9 mouse cellular contexts compared by ENCODE assay signal in genomic region chr16:38091041-38091440, GRCm38 (mm10). TPM values are rescaled to one million over a fixed set of nuclear protein-coding genes. Genes with fewer than 3 reads are reported as not detected.
A peak's percentile ranks its signal among the peaks of the same experiment; 100 is the strongest.
DNase-seq lines count a peak whose midpoint lies in the region; ATAC-seq and TF ChIP-seq lines count a peak whose summit lies in the region.
"Had no signal": no experiment of that assay in that cellular context is flagged by ENCODE, and none has a peak within 500 bp of the region (broad histone marks: within the 10 kb centered on the region; RNA-seq: fewer than 3 reads in every experiment).

No protein-coding gene starts in this region.

- H3K9ac ChIP-seq in lung, embryonic 14.5 days = peak overlapping the region; percentile 97
- peak overlapping the region; percentile 92 for H3K9ac ChIP-seq in embryonic facial prominence, embryonic 13.5 days
- H3K9ac ChIP-seq in neural tube, embryonic 15.5 days (replicated peaks) = peak overlapping the region; percentile 99

- DNase-seq in lung, embryonic 14.5 days = peak; percentile 24
- DNase-seq in lung, postnatal 25 days (ENCODE audit: low spot score) = no peak
- DNase-seq in limb, embryonic 10.5 days (ENCODE audit: low spot score) = no peak
- DNase-seq in MN1 (ENCODE audit: low spot score) = no peak
- no peak for DNase-seq in left cerebral cortex, adult 8-10 months (ENCODE audit: low spot score in 2 of 2)
- no peak for DNase-seq in ovary, adult 18-20 months (ENCODE audit: low spot score)
- DNase-seq: spleen, adult 18-20 months had no signal

- under 1% methylated on average over 5 of the region's 5 CpGs for WGBS in lung, embryonic 14.5 days
- under 1% methylated on average over 5 of the region's 5 CpGs for WGBS in embryonic facial prominence, embryonic 13.5 days
- WGBS in limb, embryonic 10.5 days = 0% methylated on average over 5 of the region's 5 CpGs
- WGBS in neural tube, embryonic 15.5 days = under 1% methylated on average over 5 of the region's 5 CpGs

- no peaks in the 10 kb centered on the region for H3K27me3 ChIP-seq in lung, embryonic 14.5 days (ENCODE audit: insufficient read depth, low read length)
- H3K27me3 ChIP-seq in embryonic facial prominence, embryonic 13.5 days = no peaks in the 10 kb centered on the region
- H3K27me3 ChIP-seq in limb, embryonic 10.5 days (ENCODE audit: low read depth, poor library complexity, severe bottlenecking) = no peaks in the 10 kb centered on the region
- no peaks in the 10 kb centered on the region for H3K27me3 ChIP-seq in neural tube, embryonic 15.5 days (replicated peaks)

- no peak for TF ChIP-seq CTCF in lung, embryonic 14.5 days (IDR thresholded peaks at IDR 0.05; ENCODE audit: low read depth)

- no peak overlapping the region for H3K27ac ChIP-seq in lung, embryonic 14.5 days (ENCODE audit: low read depth)
- peak overlapping the region; percentile 51; the same call in 1 of the 2 replicates for H3K27ac ChIP-seq in embryonic facial prominence, embryonic 13.5 days
- H3K27ac ChIP-seq in limb, embryonic 10.5 days = peak overlapping the region; percentile 99; the same call in 1 of the 2 replicates
- peak overlapping the region; percentile 100 for H3K27ac ChIP-seq in neural tube, embryonic 15.5 days (replicated peaks)

- peak overlapping the region; percentile 82 for H3K4me2 ChIP-seq in lung, embryonic 14.5 days
- peak overlapping the region; percentile 84 for H3K4me2 ChIP-seq in embryonic facial prominence, embryonic 13.5 days
- peak overlapping the region; percentile 78 for H3K4me2 ChIP-seq in neural tube, embryonic 15.5 days

- peak overlapping the region; percentile 96 for H3K4me3 ChIP-seq in lung, embryonic 14.5 days (ENCODE audit: low read depth, low read length)
- peak overlapping the region; percentile 94 for H3K4me3 ChIP-seq in embryonic facial prominence, embryonic 13.5 days
- peak overlapping the region; percentile 93 for H3K4me3 ChIP-seq in limb, embryonic 10.5 days
- peak overlapping the region; percentile 91 for H3K4me3 ChIP-seq in neural tube, embryonic 15.5 days (replicated peaks)

- H3K9me3 ChIP-seq in lung, embryonic 14.5 days (ENCODE audit: low read depth, low read length) = no peaks in the 10 kb centered on the region
- no peaks in the 10 kb centered on the region for H3K9me3 ChIP-seq in embryonic facial prominence, embryonic 13.5 days
- no peaks in the 10 kb centered on the region for H3K9me3 ChIP-seq in limb, embryonic 10.5 days (replicated peaks)
- H3K9me3 ChIP-seq in neural tube, embryonic 15.5 days (replicated peaks) = no peaks in the 10 kb centered on the region

- H3K36me3 ChIP-seq in lung, embryonic 14.5 days (ENCODE audit: insufficient read depth) = peaks cover 15% of the 10 kb centered on the region; the same call in 1 of the 2 replicates
- peaks cover 3% of the 10 kb centered on the region; the same call in 1 of the 2 replicates for H3K36me3 ChIP-seq in embryonic facial prominence, embryonic 13.5 days
- H3K36me3 ChIP-seq in limb, embryonic 10.5 days = peaks cover 16% of the 10 kb centered on the region; the same call in 1 of the 2 replicates
- H3K36me3 ChIP-seq in neural tube, embryonic 15.5 days = no peaks in the 10 kb centered on the region

- ATAC-seq in lung, embryonic 14.5 days (ENCODE audit: insufficient read depth) = no peak
- no peak for ATAC-seq in embryonic facial prominence, embryonic 13.5 days (ENCODE audit: insufficient number of reproducible peaks, insufficient read depth, low FRiP score, low TSS enrichment, low read depth)
- no peak for ATAC-seq in neural tube, embryonic 15.5 days (ENCODE audit: low FRiP score)

- peaks cover 6% of the 10 kb centered on the region; the same call in 1 of the 2 replicates for H3K4me1 ChIP-seq in lung, embryonic 14.5 days (ENCODE audit: insufficient read depth)
- peaks cover 37% of the 10 kb centered on the region for H3K4me1 ChIP-seq in embryonic facial prominence, embryonic 13.5 days
- peaks cover 30% of the 10 kb centered on the region for H3K4me1 ChIP-seq in limb, embryonic 10.5 days
- H3K4me1 ChIP-seq in neural tube, embryonic 15.5 days = peaks cover 46% of the 10 kb centered on the region

RNA-seq across cellular contexts. Expression of gene Gsk3b, which starts 2.2 kb away (rescaled TPM):
- 62.6 and 63.0 TPM in 2 replicates for polyA plus RNA-seq in lung, embryonic 14.5 days (2014; fragmentation: Nextera tagmentation; extraction: Ambion mirVana)
- 72.2 and 75.2 TPM in 2 replicates for polyA plus RNA-seq in embryonic facial prominence, embryonic 13.5 days (2015; fragmentation: Nextera tagmentation; extraction: Ambion mirVana)
- 46.1 and 59.4 TPM in 2 replicates for polyA plus RNA-seq in limb, embryonic 10.5 days (2016; fragmentation: Nextera tagmentation; extraction: Ambion mirVana)
- 130 and 145 TPM in 2 replicates for polyA plus RNA-seq in neural tube, embryonic 15.5 days (2015; fragmentation: Nextera tagmentation; extraction: Ambion mirVana)
- 100 to 1,000 TPM; 168 to 185 (median 177) TPM for total RNA-seq in left cerebral cortex, adult 8-10 months (2022)
